Mouse (Mus musculus) midbrain, embryonic 13.5 days (tissue): ENCODE measurements around the gene Cenpu. TPM values are rescaled to one million over a fixed set of nuclear protein-coding genes. Genes with fewer than 3 reads are reported as not detected.
"Not testable (repeated sequence)": the region's sequence is repeated elsewhere in the genome, so short reads cannot be mapped to it uniquely, and the experiment has no call there.

Experiments used
- ATAC-seq: fragments of 200-750 bp; cut with Nextera tagmentation; 2 replicates; pipeline ENCODE4 v1.8.0; 2017; ENCODE audit warnings: mild to moderate bottlenecking, moderate TSS enrichment, moderate library complexity
- H3K27ac ChIP-seq: fragments of 300-500 bp; sonication (generic); 2 replicates; pipeline ENCODE4 v1.5.1; 2015; ENCODE audit warnings: inconsistent platforms, mild to moderate bottlenecking, moderate library complexity
- H3K27me3 ChIP-seq: fragments of 300-500 bp; sonication (generic); 2 replicates; pipeline ENCODE4 v1.6.1; 2015; ENCODE audit warnings: mild to moderate bottlenecking, inconsistent platforms
- H3K36me3 ChIP-seq: fragments of 300-500 bp; sonication (generic); 2 replicates; pipeline ENCODE4 v1.6.1; 2015; ENCODE audit warnings: mild to moderate bottlenecking, inconsistent platforms
- H3K4me1 ChIP-seq: fragments of 300-500 bp; sonication (generic); replicated peaks from 2 replicates; pipeline ENCODE4 v1.6.1; 2015; ENCODE audit warnings: inconsistent platforms
- H3K4me2 ChIP-seq: fragments of 300-500 bp; sonication (generic); replicated peaks from 2 replicates; pipeline ENCODE4 v1.6.1; 2015; ENCODE audit warnings: moderate library complexity, mild to moderate bottlenecking, inconsistent platforms
- H3K4me3 ChIP-seq: fragments of 300-500 bp; sonication (generic); replicated peaks from 2 replicates; pipeline ENCODE4 v1.5.1; 2015; ENCODE audit warnings: mild to moderate bottlenecking, inconsistent platforms
- H3K9ac ChIP-seq: fragments of 300-500 bp; sonication (generic); replicated peaks from 2 replicates; pipeline ENCODE4 v1.6.1; 2015; ENCODE audit warnings: mild to moderate bottlenecking, inconsistent platforms
- H3K9me3 ChIP-seq: fragments of 300-500 bp; sonication (generic); 2 replicates; pipeline ENCODE4 v1.6.1; 2016; ENCODE audit warnings: mild to moderate bottlenecking, inconsistent platforms
- WGBS: fragments of 180-500 bp; shearing (Covaris S2); methylation state at CpG from one replicate; pipeline ENCODE4 v1.1.7; 2015; 5-methylcytosine and 5-hydroxymethylcytosine counted together
- polyA plus RNA-seq: library from polyadenylated mRNA; unstranded; fragments of >200 nt; fragmentation: Nextera tagmentation; extraction: Ambion mirVana; gene quantifications from 2 replicates; pipeline ENCODE4 v1.2.1, GENCODE M21; 2015

The Cenpu gene
- polyA plus RNA-seq, 1 experiment from 2014 or later: 13.6 TPM

GRCm38 (mm10) chr8:46552441-46552765 lies 575 bp downstream of the Cenpu start:
- 2% methylated on average over 10 of the region's 10 CpGs for WGBS
- no peaks in the 10 kb centered on the region for H3K36me3 ChIP-seq
- ATAC-seq: no peak
- H3K4me3 ChIP-seq: peak overlapping the region; percentile 58
- peaks cover 13% of the 10 kb centered on the region for H3K4me1 ChIP-seq
- H3K27ac ChIP-seq: no peak overlapping the region
- peak overlapping the region; percentile 70 for H3K4me2 ChIP-seq
- no peaks in the 10 kb centered on the region for H3K9me3 ChIP-seq
- H3K27me3 ChIP-seq: no peaks in the 10 kb centered on the region
- peak overlapping the region; percentile 53 for H3K9ac ChIP-seq

GRCm38 (mm10) chr8:46559428-46559827 lies 7.6 kb downstream of the Cenpu start:
- H3K4me1 ChIP-seq: no peaks in the 10 kb centered on the region
- no peaks in the 10 kb centered on the region for H3K27me3 ChIP-seq
- H3K9ac ChIP-seq: no peak overlapping the region
- H3K27ac ChIP-seq: no peak overlapping the region
- H3K9me3 ChIP-seq: no peaks in the 10 kb centered on the region
- WGBS: 82% methylated on average over 6 of the region's 6 CpGs
- H3K4me3 ChIP-seq: no peak overlapping the region
- no peak overlapping the region for H3K4me2 ChIP-seq
- ATAC-seq: no peak
- peaks cover 17% of the 10 kb centered on the region for H3K36me3 ChIP-seq

- Histone ChIP-seq H3K9ac (no peak overlapping the region), H3K4me2 (no peak overlapping the region), H3K9me3 (no peaks in the 10 kb centered on the region), H3K4me3 (no peak overlapping the region), H3K4me1 (no peaks in the 10 kb centered on the region), H3K27me3 (no peaks in the 10 kb centered on the region), H3K27ac (no peak overlapping the region), H3K36me3 (peaks cover 22% of the 10 kb centered on the region)
- no peak for ATAC-seq
- WGBS: 91% methylated on average over 16 of the region's 16 CpGs
Observed at GRCm38 (mm10) chr8:46562333-46562732, 10.5 kb downstream of the Cenpu start.

GRCm38 (mm10) chr8:46566914-46567529 lies 15.2 kb downstream of the Cenpu start:
- H3K4me3 ChIP-seq: no peak overlapping the region
- no peaks in the 10 kb centered on the region for H3K4me1 ChIP-seq
- no peak overlapping the region for H3K9ac ChIP-seq
- H3K27me3 ChIP-seq: no peaks in the 10 kb centered on the region
- ATAC-seq: no peak
- no peak overlapping the region for H3K4me2 ChIP-seq
- H3K36me3 ChIP-seq: peaks cover 17% of the 10 kb centered on the region
- H3K9me3 ChIP-seq: no peaks in the 10 kb centered on the region
- WGBS: 86% methylated on average over 7 of the region's 7 CpGs
- no peak overlapping the region for H3K27ac ChIP-seq

- peaks cover 12% of the 10 kb centered on the region for H3K36me3 ChIP-seq
Observed at GRCm38 (mm10) chr8:46567946-46568345, 16.1 kb downstream of the Cenpu start.

GRCm38 (mm10) chr8:46568942-46569341 lies 17.1 kb downstream of the Cenpu start:
- peaks cover 7% of the 10 kb centered on the region; the same call in 1 of the 2 replicates for H3K36me3 ChIP-seq
- no peak overlapping the region for H3K4me2 ChIP-seq
- no peak for ATAC-seq
- H3K27ac ChIP-seq: no peak overlapping the region
- no peaks in the 10 kb centered on the region for H3K4me1 ChIP-seq
- H3K27me3 ChIP-seq: no peaks in the 10 kb centered on the region
- 79% methylated on average over 2 of the region's 2 CpGs for WGBS
- H3K9ac ChIP-seq: no peak overlapping the region
- no peak overlapping the region for H3K4me3 ChIP-seq
- no peaks in the 10 kb centered on the region for H3K9me3 ChIP-seq

More at GRCm38 (mm10) chr8:46567946-46568345, 16.1 kb downstream of the Cenpu start:
- WGBS: 92% methylated on average over 8 of the region's 8 CpGs
- no peak overlapping the region for H3K4me3 ChIP-seq
- no peaks in the 10 kb centered on the region for H3K4me1 ChIP-seq
- H3K27me3 ChIP-seq: no peaks in the 10 kb centered on the region
- H3K27ac ChIP-seq: no peak overlapping the region
- no peak overlapping the region for H3K9ac ChIP-seq
- H3K9me3 ChIP-seq: no peaks in the 10 kb centered on the region
- H3K4me2 ChIP-seq: no peak overlapping the region
- no peak for ATAC-seq

GRCm38 (mm10) chr8:46569659-46570441 lies 18.0 kb downstream of the Cenpu start:
- WGBS: 92% methylated on average over 19 of the region's 19 CpGs
- no peak overlapping the region for H3K27ac ChIP-seq
- no peak overlapping the region for H3K4me2 ChIP-seq
- no peaks in the 10 kb centered on the region for H3K9me3 ChIP-seq
- H3K36me3 ChIP-seq: peaks cover 15% of the 10 kb centered on the region; the same call in 1 of the 2 replicates
- ATAC-seq: no peak
- H3K4me1 ChIP-seq: no peaks in the 10 kb centered on the region
- no peak overlapping the region for H3K9ac ChIP-seq
- no peaks in the 10 kb centered on the region for H3K27me3 ChIP-seq
- no peak overlapping the region for H3K4me3 ChIP-seq

- no peak overlapping the region for H3K9ac ChIP-seq
- no peaks in the 10 kb centered on the region for H3K9me3 ChIP-seq
- H3K4me2 ChIP-seq: no peak overlapping the region
- H3K4me3 ChIP-seq: no peak overlapping the region
- H3K27me3 ChIP-seq: no peaks in the 10 kb centered on the region
- no peak overlapping the region for H3K27ac ChIP-seq
- peaks cover 13% of the 10 kb centered on the region for H3K36me3 ChIP-seq
- ATAC-seq: no peak
- no peaks in the 10 kb centered on the region for H3K4me1 ChIP-seq
- WGBS: 96% methylated on average over 9 of the region's 14 CpGs
Observed at GRCm38 (mm10) chr8:46570673-46571072, 18.8 kb downstream of the Cenpu start.

- no peak overlapping the region for H3K9ac ChIP-seq
- H3K27me3 ChIP-seq: no peaks in the 10 kb centered on the region
- WGBS: 86% methylated on average over 2 of the region's 2 CpGs
- no peaks in the 10 kb centered on the region for H3K9me3 ChIP-seq
- H3K36me3 ChIP-seq: peaks cover 34% of the 10 kb centered on the region
- H3K4me2 ChIP-seq: no peak overlapping the region
- H3K4me1 ChIP-seq: no peaks in the 10 kb centered on the region
- no peak for ATAC-seq
- no peak overlapping the region for H3K27ac ChIP-seq
- no peak overlapping the region for H3K4me3 ChIP-seq
Observed at GRCm38 (mm10) chr8:46573446-46573845, 21.6 kb downstream of the Cenpu start.

GRCm38 (mm10) chr8:46573964-46574363 lies 22.1 kb downstream of the Cenpu start:
- Histone ChIP-seq H3K9ac (no peak overlapping the region), H3K9me3 (no peaks in the 10 kb centered on the region), H3K4me2 (no peak overlapping the region), H3K27ac (no peak overlapping the region), H3K4me3 (no peak overlapping the region), H3K4me1 (no peaks in the 10 kb centered on the region), H3K27me3 (no peaks in the 10 kb centered on the region), H3K36me3 (peaks cover 39% of the 10 kb centered on the region)
- 90% methylated on average over 2 of the region's 2 CpGs for WGBS
- ATAC-seq: no peak

- Histone ChIP-seq H3K4me1 (no peaks in the 10 kb centered on the region), H3K27me3 (no peaks in the 10 kb centered on the region), H3K36me3 (peaks cover 54% of the 10 kb centered on the region), H3K27ac (no peak overlapping the region), H3K9ac (no peak overlapping the region), H3K9me3 (no peaks in the 10 kb centered on the region), H3K4me3 (no peak overlapping the region), H3K4me2 (no peak overlapping the region)
- no peak for ATAC-seq
- WGBS: 96% methylated on average over 9 of the region's 9 CpGs
Observed at GRCm38 (mm10) chr8:46578794-46579193, 27.0 kb downstream of the Cenpu start.

GRCm38 (mm10) chr8:46584328-46584727 lies 32.5 kb downstream of the Cenpu start:
- not testable (repeated sequence) for H3K27ac ChIP-seq, H3K9me3 ChIP-seq, H3K9ac ChIP-seq, H3K4me2 ChIP-seq, H3K27me3 ChIP-seq, H3K4me3 ChIP-seq, ATAC-seq, H3K4me1 ChIP-seq
- H3K36me3 ChIP-seq: peaks cover 13% of the 10 kb centered on the region; the same call in 1 of the 2 replicates
- WGBS: 54% methylated on average over 4 of the region's 4 CpGs
